Mouse (Mus musculus) heart, adult 2 months (tissue): ENCODE results near the gene Zfp638. TPM values are rescaled to one million over a fixed set of nuclear protein-coding genes. Genes with fewer than 3 reads are reported as not detected.
A peak's percentile ranks its signal among the peaks of the same experiment; 100 is the strongest.

Experiments
- DNase-seq, 2 experiments: peaks; one replicate each; pipeline ENCODE4 v3.0.0; 2021
- H3K27ac ChIP-seq: fragments of 200-600 bp; 2 replicates; pipeline ENCODE4 v1.8.1; 2022
- H3K27me3 ChIP-seq: fragments of 200-500 bp; 2 replicates; pipeline ENCODE4 v1.6.1; 2012; ENCODE audit warnings: mild to moderate bottlenecking, low read length, inconsistent platforms, mixed read lengths; ENCODE audit not compliant: control insufficient read depth, insufficient read depth
- H3K36me3 ChIP-seq: fragments of 200-500 bp; 2 replicates; pipeline ENCODE4 v1.6.1; 2012; ENCODE audit warnings: low read length, inconsistent platforms; ENCODE audit not compliant: control insufficient read depth, insufficient read depth
- H3K4me1 ChIP-seq: fragments of 200-500 bp; 2 replicates; pipeline ENCODE4 v1.6.1; 2011; ENCODE audit warnings: low read length; ENCODE audit not compliant: control insufficient read depth, insufficient read depth
- H3K4me3 ChIP-seq: fragments of 200-600 bp; 2 replicates; pipeline ENCODE4 v1.8.1; 2022
- H3K79me2 ChIP-seq: fragments of 200-500 bp; replicated peaks from 2 replicates; pipeline ENCODE4 v1.6.1; 2012; ENCODE audit warnings: mild to moderate bottlenecking, inconsistent platforms, low read length, moderate library complexity, mixed read lengths; ENCODE audit not compliant: control insufficient read depth, insufficient read depth
- H3K9ac ChIP-seq: fragments of 200-500 bp; 2 replicates; pipeline ENCODE4 v1.6.1; 2012; ENCODE audit warnings: low read depth, mild to moderate bottlenecking, control low read depth, inconsistent platforms, low read length, mixed read lengths
- CTCF ChIP-seq: fragments of 200-600 bp; IDR thresholded peaks from 2 replicates; pipeline ENCODE4 v1.8.1; 2022; ENCODE audit warnings: antibody characterized with exemption, mild to moderate bottlenecking, moderate library complexity
- EP300 ChIP-seq: fragments of 200-500 bp; IDR thresholded peaks from 2 replicates; pipeline ENCODE4 v1.6.1; 2011; ENCODE audit warnings: low read depth, low read length, control low read depth; ENCODE audit not compliant: insufficient read depth
- POLR2A ChIP-seq: fragments of 200-500 bp; IDR thresholded peaks from 2 replicates; pipeline ENCODE4 v1.6.1; 2011; ENCODE audit warnings: mild to moderate bottlenecking, low read depth, low read length, control low read depth; ENCODE audit not compliant: insufficient read depth
- WGBS: fragments of 180-500 bp; shearing (Covaris S2); methylation state at CpG from one replicate; pipeline ENCODE4 v1.1.7; 2018; 5-methylcytosine and 5-hydroxymethylcytosine counted together
- intact Hi-C: fragments of 180-260 bp; cut with DNase I; formaldehyde crosslinking; loops from one replicate; pipeline ENCODE4 v1.15.1; 2025
- polyA plus RNA-seq: library from polyadenylated mRNA; depleted of rRNA; stranded (reverse); fragments of >200 nt; gene quantifications from 2 replicates; pipeline ENCODE4 v1.2.3, GENCODE M21; 2012
- total RNA-seq, 2 experiments: library from RNA; stranded (reverse); gene quantifications; 2 replicates each; pipeline ENCODE4 v1.2.3; 2021

The Zfp638 gene
- total and polyA plus RNA-seq, 3 experiments, result 7.3 to 55.2 (median 55.0) TPM

- Histone ChIP-seq H3K4me3 (no peak overlapping the region), H3K4me1 (peaks cover 1% of the 10 kb centered on the region; the same call in 1 of the 2 replicates), H3K79me2 (no peaks in the 10 kb centered on the region), H3K27ac (no peak overlapping the region), H3K9ac (no peak overlapping the region), H3K27me3 (no peaks in the 10 kb centered on the region), H3K36me3 (no peaks in the 10 kb centered on the region)
- no peak for DNase-seq
- intact Hi-C loops, result no loop called here
- TF ChIP-seq POLR2A (no peak), CTCF (peak; percentile 45)
- WGBS, result 89% methylated on average over 4 of the region's 4 CpGs
Observed at GRCm38 (mm10) chr6:84004295-84004694, 137.4 kb downstream of the Zfp638 start.

DNA sequence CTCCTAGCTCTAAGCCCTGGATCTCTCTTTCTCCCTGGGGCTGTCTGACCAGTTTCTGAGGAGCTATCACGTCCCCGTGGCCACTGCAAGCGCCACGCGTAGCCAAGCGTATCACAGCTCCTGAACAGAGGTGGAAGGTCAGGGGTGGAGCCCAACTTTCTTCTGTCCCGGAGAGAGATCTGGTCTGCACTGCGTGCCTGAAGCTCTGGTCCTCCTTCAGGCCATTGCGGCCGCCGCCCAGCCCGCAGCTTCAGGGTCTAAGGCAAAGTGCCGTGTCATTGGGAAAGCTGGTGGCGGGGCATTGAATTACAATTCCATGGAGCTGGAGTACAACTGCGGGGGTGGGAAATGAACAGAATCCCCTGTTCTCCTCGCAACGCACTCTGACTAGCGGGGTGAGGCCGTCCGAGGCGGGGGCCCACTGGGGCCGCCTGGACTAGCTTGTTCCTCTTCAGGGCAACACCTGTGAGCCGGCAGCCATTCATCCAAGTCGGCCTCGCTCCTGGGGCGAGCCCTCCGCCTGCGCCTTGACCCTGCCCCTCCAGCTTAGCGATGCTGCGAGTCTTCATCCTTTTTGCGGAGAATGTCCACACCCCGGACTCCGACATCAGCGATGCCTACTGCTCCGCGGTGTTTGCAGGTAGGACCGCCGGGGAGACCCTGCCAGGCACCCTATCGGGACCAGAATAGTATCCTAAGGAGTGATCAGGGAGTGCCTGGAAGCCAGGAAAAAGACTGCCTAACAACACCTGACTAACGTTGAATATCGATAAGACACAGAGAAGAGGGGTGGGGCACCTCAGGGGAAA, 141.7 kb downstream of the Zfp638 start, which contains the start of gene Dysf:
TSS of gene Dysf (plus strand) at position 228 of the 809 bp plus-strand sequence.
- H3K36me3 ChIP-seq, result no peaks in the 10 kb centered on the region
- no peaks in the 10 kb centered on the region for H3K79me2 ChIP-seq
- DNase-seq, result peak; percentile 68
- 3% methylated on average over 41 of the region's 41 CpGs for WGBS
- peak within 1 kb of the TSS; percentile 58 for H3K4me3 ChIP-seq
- TF ChIP-seq EP300 (no peak), CTCF (peak; percentile 39), POLR2A (peak; percentile 55; the same call in 1 of the 2 replicates)
- no peaks in the 10 kb centered on the region for H3K27me3 ChIP-seq
- H3K27ac ChIP-seq, result peak within 1 kb of the TSS; percentile 84
- intact Hi-C loops, result no loop called here
- peak within 1 kb of the TSS; percentile 67 for H3K9ac ChIP-seq
- H3K4me1 ChIP-seq, result peaks cover 6% of the 10 kb centered on the region; the same call in 1 of the 2 replicates

DNA sequence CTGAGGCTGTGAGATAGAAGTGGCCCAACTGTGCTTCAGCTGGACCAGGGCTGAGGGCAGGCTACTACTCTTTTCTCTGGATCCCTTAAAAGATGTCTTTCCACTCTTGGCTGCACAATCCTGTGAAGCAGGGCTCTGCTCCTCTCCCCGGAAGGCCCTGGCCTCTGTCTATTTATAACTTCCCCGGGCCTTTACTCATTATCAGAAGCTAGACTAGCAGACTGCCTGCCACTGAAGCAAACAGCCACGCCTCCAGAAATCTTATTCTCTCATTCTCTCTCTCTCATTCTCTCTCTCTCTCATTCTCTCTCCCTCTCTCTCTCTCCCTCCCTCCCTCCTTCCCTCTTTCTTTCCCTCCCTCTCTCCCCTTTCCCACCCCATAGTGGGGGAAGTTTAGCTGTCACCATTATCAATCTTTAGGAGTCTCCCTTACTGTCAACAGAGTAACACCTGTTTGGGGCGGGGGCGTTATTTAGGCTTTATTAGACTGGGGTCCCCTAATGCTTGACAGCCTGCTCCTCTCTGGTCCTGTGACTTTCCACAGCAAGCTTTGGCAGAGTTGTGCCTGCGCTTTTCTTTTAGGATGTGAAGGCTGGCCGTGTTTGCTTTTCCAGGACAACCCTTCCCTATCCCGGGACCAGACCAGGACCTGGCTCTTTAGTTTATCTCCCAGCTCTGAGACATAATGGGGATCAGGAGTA, 142.4 kb downstream of the Zfp638 start:
- Histone ChIP-seq H3K79me2 (no peaks in the 10 kb centered on the region), H3K36me3 (no peaks in the 10 kb centered on the region), H3K4me1 (peaks cover 6% of the 10 kb centered on the region; the same call in 1 of the 2 replicates), H3K4me3 (peak overlapping the region; percentile 58), H3K27ac (peak overlapping the region; percentile 84), H3K27me3 (no peaks in the 10 kb centered on the region), H3K9ac (peak overlapping the region; percentile 67)
- DNase-seq, result peak; percentile 47 to 54
- TF ChIP-seq EP300 (no peak), POLR2A (peak; percentile 65)
- 25% methylated on average over 8 of the region's 8 CpGs for WGBS
- intact Hi-C loops, result no loop called here

DNA sequence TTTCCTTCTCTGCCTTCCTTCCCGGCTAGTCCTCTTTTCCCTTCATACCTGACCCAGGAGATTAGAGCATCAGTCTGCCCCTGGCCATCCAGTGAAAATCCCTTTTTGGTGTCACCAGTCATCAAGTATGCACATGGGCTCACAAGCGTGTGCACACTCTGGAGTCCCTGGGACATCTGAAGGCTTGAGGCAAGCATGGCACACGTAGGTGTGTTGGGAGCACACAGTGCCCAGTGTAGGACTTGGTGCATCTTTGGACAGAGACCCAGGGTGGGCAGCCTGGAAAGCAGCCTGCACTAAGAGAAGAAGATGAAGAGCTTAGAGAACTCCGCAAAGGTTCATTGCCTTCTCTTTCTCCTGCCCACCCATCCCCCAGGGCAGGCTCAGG, 143.0 kb downstream of the Zfp638 start:
- intact Hi-C loops, result no loop called here
- Histone ChIP-seq H3K4me3 (peak overlapping the region; percentile 32), H3K27ac (peak overlapping the region; percentile 84), H3K9ac (peak overlapping the region; percentile 14), H3K4me1 (peaks cover 6% of the 10 kb centered on the region; the same call in 1 of the 2 replicates), H3K36me3 (no peaks in the 10 kb centered on the region), H3K79me2 (no peaks in the 10 kb centered on the region), H3K27me3 (no peaks in the 10 kb centered on the region)
- WGBS, result 50% methylated on average over 4 of the region's 4 CpGs
- DNase-seq, result peak in 1 of 2 experiments; percentile 22
- no peak for TF ChIP-seq CTCF
- TF ChIP-seq EP300, result no peak

GRCm38 (mm10) chr6:84010303-84011225, 143.7 kb downstream of the Zfp638 start:
- 31% methylated on average over 8 of the region's 8 CpGs for WGBS
- Histone ChIP-seq H3K27me3 (no peaks in the 10 kb centered on the region), H3K36me3 (no peaks in the 10 kb centered on the region), H3K4me1 (peaks cover 7% of the 10 kb centered on the region), H3K9ac (peak overlapping the region; percentile 18), H3K27ac (peak overlapping the region; percentile 84), H3K4me3 (no peak overlapping the region; the same call in 1 of the 2 replicates), H3K79me2 (no peaks in the 10 kb centered on the region)
- intact Hi-C loops, result no loop called here
- peak; percentile 75 to 84 for DNase-seq
- TF ChIP-seq POLR2A (0 out of 2 replicates have a peak, but pooled peaks have one; percentile 53), CTCF (no peak), EP300 (peak; percentile 89)
